ENCODE assay signal across 7 mouse cellular contexts in genomic region chr3:88022322-88023191, GRCm38 (mm10). TPM values are rescaled to one million over a fixed set of nuclear protein-coding genes. Genes with fewer than 3 reads are reported as not detected.
A peak's percentile ranks its signal among the peaks of the same experiment; 100 is the strongest.
DNase-seq lines count a peak whose midpoint lies in the region; ATAC-seq lines count a peak whose summit lies in the region.

No protein-coding gene starts in this region.

- DNase-seq in brain, adult 2 months (ENCODE audit: low read depth, low spot score), result peak; percentile 94
- peak; percentile 96 for DNase-seq in heart, embryonic 10.5 days (ENCODE audit: low spot score)
- peak; percentile 79 to 88 for DNase-seq in spleen, adult 18-20 months

- peaks cover 19% of the 10 kb centered on the region for H3K4me1 ChIP-seq in embryonic facial prominence, embryonic 15.5 days
- peaks cover 20% of the 10 kb centered on the region for H3K4me1 ChIP-seq in heart, embryonic 10.5 days
- H3K4me1 ChIP-seq in kidney, embryonic 14.5 days (ENCODE audit: control insufficient read depth, insufficient read depth, low read length), result peaks cover 14% of the 10 kb centered on the region
- peaks cover 19% of the 10 kb centered on the region for H3K4me1 ChIP-seq in limb, embryonic 13.5 days
- H3K4me1 ChIP-seq in midbrain, embryonic 15.5 days, result peaks cover 20% of the 10 kb centered on the region

- H3K27ac ChIP-seq in embryonic facial prominence, embryonic 15.5 days (replicated peaks), result no peak overlapping the region
- 0 out of 2 replicates have a peak overlapping the region, but pooled peaks have one; percentile 36 for H3K27ac ChIP-seq in heart, embryonic 10.5 days
- no peak overlapping the region for H3K27ac ChIP-seq in kidney, embryonic 14.5 days (ENCODE audit: low read depth, low read length)
- no peak overlapping the region for H3K27ac ChIP-seq in limb, embryonic 13.5 days
- no peak overlapping the region for H3K27ac ChIP-seq in midbrain, embryonic 15.5 days

- peaks cover 77% of the 10 kb centered on the region for H3K27me3 ChIP-seq in embryonic facial prominence, embryonic 15.5 days
- H3K27me3 ChIP-seq in heart, embryonic 10.5 days (ENCODE audit: insufficient read depth, poor library complexity, severe bottlenecking), result peaks cover 86% of the 10 kb centered on the region
- peaks cover 63% of the 10 kb centered on the region for H3K27me3 ChIP-seq in kidney, embryonic 14.5 days (ENCODE audit: control insufficient read depth, insufficient read depth, low read length)
- H3K27me3 ChIP-seq in limb, embryonic 13.5 days, result peaks cover 89% of the 10 kb centered on the region
- peaks cover 65% of the 10 kb centered on the region for H3K27me3 ChIP-seq in midbrain, embryonic 15.5 days (replicated peaks)

- H3K9me3 ChIP-seq in embryonic facial prominence, embryonic 15.5 days (replicated peaks), result no peaks in the 10 kb centered on the region
- no peaks in the 10 kb centered on the region for H3K9me3 ChIP-seq in heart, embryonic 10.5 days
- no peaks in the 10 kb centered on the region for H3K9me3 ChIP-seq in kidney, embryonic 14.5 days (ENCODE audit: control insufficient read depth, low read length)
- H3K9me3 ChIP-seq in limb, embryonic 13.5 days, result no peaks in the 10 kb centered on the region
- no peaks in the 10 kb centered on the region for H3K9me3 ChIP-seq in midbrain, embryonic 15.5 days

- ATAC-seq in embryonic facial prominence, embryonic 15.5 days (ENCODE audit: insufficient number of reproducible peaks, low FRiP score, low TSS enrichment, low read depth), result peak; percentile 84
- ATAC-seq in kidney, embryonic 14.5 days (ENCODE audit: low FRiP score, low TSS enrichment), result peak; percentile 95
- ATAC-seq in limb, embryonic 13.5 days (ENCODE audit: low FRiP score, low read depth), result peak; percentile 86
- ATAC-seq in midbrain, embryonic 15.5 days (replicated peaks), result peak; percentile 91

- peak overlapping the region; percentile 100 for H3K4me2 ChIP-seq in embryonic facial prominence, embryonic 15.5 days (replicated peaks)
- H3K4me2 ChIP-seq in kidney, embryonic 14.5 days (replicated peaks; ENCODE audit: low read depth, low read length), result peak overlapping the region; percentile 97
- peak overlapping the region; percentile 98 for H3K4me2 ChIP-seq in limb, embryonic 13.5 days (replicated peaks)
- H3K4me2 ChIP-seq in midbrain, embryonic 15.5 days, result peak overlapping the region; percentile 64

- H3K9ac ChIP-seq in embryonic facial prominence, embryonic 15.5 days, result no peak overlapping the region
- peak overlapping the region; percentile 44; the same call in 1 of the 2 replicates for H3K9ac ChIP-seq in kidney, embryonic 14.5 days (ENCODE audit: low read depth, low read length)
- peak overlapping the region; percentile 61 for H3K9ac ChIP-seq in limb, embryonic 13.5 days
- peak overlapping the region; percentile 29 for H3K9ac ChIP-seq in midbrain, embryonic 15.5 days

- H3K36me3 ChIP-seq in embryonic facial prominence, embryonic 15.5 days, result no peaks in the 10 kb centered on the region
- no peaks in the 10 kb centered on the region for H3K36me3 ChIP-seq in heart, embryonic 10.5 days
- H3K36me3 ChIP-seq in kidney, embryonic 14.5 days (ENCODE audit: control insufficient read depth, insufficient read depth, low read length), result no peaks in the 10 kb centered on the region
- H3K36me3 ChIP-seq in limb, embryonic 13.5 days, result no peaks in the 10 kb centered on the region
- no peaks in the 10 kb centered on the region for H3K36me3 ChIP-seq in midbrain, embryonic 15.5 days (replicated peaks)

- peak overlapping the region; percentile 55 for H3K4me3 ChIP-seq in embryonic facial prominence, embryonic 15.5 days (replicated peaks)
- peak overlapping the region; percentile 62 for H3K4me3 ChIP-seq in heart, embryonic 10.5 days
- peak overlapping the region; percentile 51 for H3K4me3 ChIP-seq in kidney, embryonic 14.5 days (ENCODE audit: low read length)
- peak overlapping the region; percentile 57 for H3K4me3 ChIP-seq in limb, embryonic 13.5 days
- H3K4me3 ChIP-seq in midbrain, embryonic 15.5 days, result peak overlapping the region; percentile 48

- under 1% methylated on average over 66 of the region's 66 CpGs for WGBS in embryonic facial prominence, embryonic 15.5 days
- 2% methylated on average over 66 of the region's 66 CpGs for WGBS in heart, embryonic 10.5 days
- under 1% methylated on average over 63 of the region's 66 CpGs for WGBS in kidney, embryonic 14.5 days
- 1% methylated on average over 66 of the region's 66 CpGs for WGBS in limb, embryonic 13.5 days
- WGBS in midbrain, embryonic 15.5 days, result under 1% methylated on average over 66 of the region's 66 CpGs

RNA-seq across cellular contexts. Expression of gene Hapln2, which starts 4.8 kb away (rescaled TPM):
- polyA plus RNA-seq in embryonic facial prominence, embryonic 15.5 days (2015; fragmentation: Nextera tagmentation; extraction: Ambion mirVana), result 0.31 and 0.35 TPM in 2 replicates
- polyA plus RNA-seq in heart, embryonic 10.5 days (2016; fragmentation: Nextera tagmentation; extraction: Ambion mirVana), result 0.07 and 0.08 TPM in 2 replicates
- polyA plus RNA-seq in kidney, embryonic 14.5 days (2014; fragmentation: Nextera tagmentation; extraction: Ambion mirVana), result not detected in 2 replicates
- polyA plus RNA-seq in limb, embryonic 13.5 days (2015; fragmentation: Nextera tagmentation; extraction: Ambion mirVana), result 0.23 TPM in 1 of 2 replicates, not detected in the other
- polyA plus RNA-seq in midbrain, embryonic 15.5 days (2015; fragmentation: Nextera tagmentation; extraction: Ambion mirVana), result 0.71 and 0.82 TPM in 2 replicates

RNA-seq across cellular contexts. Expression of gene Gpatch4, which starts 20.4 kb away (rescaled TPM):
- polyA plus RNA-seq in embryonic facial prominence, embryonic 15.5 days (2015; fragmentation: Nextera tagmentation; extraction: Ambion mirVana), result 28.5 and 35.8 TPM in 2 replicates
- 28.5 and 47.0 TPM in 2 replicates for polyA plus RNA-seq in heart, embryonic 10.5 days (2016; fragmentation: Nextera tagmentation; extraction: Ambion mirVana)
- polyA plus RNA-seq in kidney, embryonic 14.5 days (2014; fragmentation: Nextera tagmentation; extraction: Ambion mirVana), result 48.1 and 48.6 TPM in 2 replicates
- 33.0 and 33.9 TPM in 2 replicates for polyA plus RNA-seq in limb, embryonic 13.5 days (2015; fragmentation: Nextera tagmentation; extraction: Ambion mirVana)
- polyA plus RNA-seq in midbrain, embryonic 15.5 days (2015; fragmentation: Nextera tagmentation; extraction: Ambion mirVana), result 32.0 and 35.3 TPM in 2 replicates

RNA-seq across cellular contexts. Expression of gene Bcan, which starts 22.5 kb away (rescaled TPM):
- 0.38 and 0.61 TPM in 2 replicates for polyA plus RNA-seq in embryonic facial prominence, embryonic 15.5 days (2015; fragmentation: Nextera tagmentation; extraction: Ambion mirVana)
- 0.05 TPM in 1 of 2 replicates, not detected in the other for polyA plus RNA-seq in heart, embryonic 10.5 days (2016; fragmentation: Nextera tagmentation; extraction: Ambion mirVana)
- not detected in 2 replicates for polyA plus RNA-seq in kidney, embryonic 14.5 days (2014; fragmentation: Nextera tagmentation; extraction: Ambion mirVana)
- 0.57 and 0.59 TPM in 2 replicates for polyA plus RNA-seq in limb, embryonic 13.5 days (2015; fragmentation: Nextera tagmentation; extraction: Ambion mirVana)
- polyA plus RNA-seq in midbrain, embryonic 15.5 days (2015; fragmentation: Nextera tagmentation; extraction: Ambion mirVana), result 53.4 and 62.8 TPM in 2 replicates

RNA-seq across cellular contexts. Expression of gene Naxe, which starts 35.7 kb away (rescaled TPM):
- 196 and 197 TPM in 2 replicates for polyA plus RNA-seq in embryonic facial prominence, embryonic 15.5 days (2015; fragmentation: Nextera tagmentation; extraction: Ambion mirVana)
- 143 and 148 TPM in 2 replicates for polyA plus RNA-seq in heart, embryonic 10.5 days (2016; fragmentation: Nextera tagmentation; extraction: Ambion mirVana)
- 159 and 171 TPM in 2 replicates for polyA plus RNA-seq in kidney, embryonic 14.5 days (2014; fragmentation: Nextera tagmentation; extraction: Ambion mirVana)
- polyA plus RNA-seq in limb, embryonic 13.5 days (2015; fragmentation: Nextera tagmentation; extraction: Ambion mirVana), result 209 and 222 TPM in 2 replicates
- polyA plus RNA-seq in midbrain, embryonic 15.5 days (2015; fragmentation: Nextera tagmentation; extraction: Ambion mirVana), result 158 and 159 TPM in 2 replicates

RNA-seq across cellular contexts. Expression of gene Nes, which starts 51.7 kb away (rescaled TPM):
- 41.9 and 57.3 TPM in 2 replicates for polyA plus RNA-seq in embryonic facial prominence, embryonic 15.5 days (2015; fragmentation: Nextera tagmentation; extraction: Ambion mirVana)
- 25.0 and 28.8 TPM in 2 replicates for polyA plus RNA-seq in heart, embryonic 10.5 days (2016; fragmentation: Nextera tagmentation; extraction: Ambion mirVana)
- polyA plus RNA-seq in kidney, embryonic 14.5 days (2014; fragmentation: Nextera tagmentation; extraction: Ambion mirVana), result 14.8 and 26.1 TPM in 2 replicates
- polyA plus RNA-seq in limb, embryonic 13.5 days (2015; fragmentation: Nextera tagmentation; extraction: Ambion mirVana), result 30.5 and 32.8 TPM in 2 replicates
- polyA plus RNA-seq in midbrain, embryonic 15.5 days (2015; fragmentation: Nextera tagmentation; extraction: Ambion mirVana), result 33.0 and 40.7 TPM in 2 replicates

Comparison
In these comparisons a context has a peak if more than half of its experiments do, and no peak if none do; other contexts are left out.
1. RNA of gene Bcan, which starts 22.5 kb away (polyA plus RNA-seq): 53.4 to 62.8 TPM in midbrain, embryonic 15.5 days; 0.38 to 0.61 TPM in embryonic facial prominence, embryonic 15.5 days, 0.57 to 0.59 TPM in limb, embryonic 13.5 days, 0.05 TPM in heart, embryonic 10.5 days and not detected in kidney, embryonic 14.5 days; every median in the first group is over 10 times any median in the second.
2. Peak in every context shown above with its lines, with median percentiles within 50 percentile points of each other: DNase-seq, ATAC-seq, H3K4me2 ChIP-seq and H3K4me3 ChIP-seq.